Mouse (Mus musculus) MEL (cell line): ENCODE results near the gene Rsg1. TPM values are rescaled to one million over a fixed set of nuclear protein-coding genes. Genes with fewer than 3 reads are reported as not detected.

Source experiments
- DNase-seq: peaks from one replicate; pipeline ENCODE4 v3.0.0; 2011; ENCODE audit warnings: low read depth, low spot score
- H3K27ac ChIP-seq: 2 replicates; pipeline ENCODE4 v1.5.1; 2012; ENCODE audit warnings: low read depth, mild to moderate bottlenecking, control low read depth, low read length, moderate library complexity; ENCODE audit not compliant: control insufficient read depth
- H3K27me3 ChIP-seq, 2 experiments: fragments of 150-350 bp in 1 of 2; sonication (generic) in 1 of 2; 2 replicates each; pipeline ENCODE4 v1.6.1; 2012; ENCODE audit warnings: low read length in 2 of 2, mild to moderate bottlenecking in 2 of 2, improper control_type of control experiment in 1 of 2, moderate library complexity in 1 of 2; ENCODE audit not compliant: insufficient read depth in 2 of 2, control insufficient read depth in 1 of 2
- H3K36me3 ChIP-seq, 2 experiments: 2 replicates each; pipeline ENCODE4 v1.6.1; 2012 to 2014; ENCODE audit warnings: low read length in 2 of 2, improper control_type of control experiment in 1 of 2, inconsistent platforms in 1 of 2, mild to moderate bottlenecking in 1 of 2; ENCODE audit not compliant: insufficient read depth in 2 of 2, control insufficient read depth in 1 of 2
- H3K4me1 ChIP-seq, 2 experiments: fragments of 150-350 bp in 1 of 2; sonication (generic) in 1 of 2; 2 replicates each; pipeline ENCODE4 v1.6.1; 2012; ENCODE audit warnings: low read length in 2 of 2, improper control_type of control experiment in 1 of 2, mild to moderate bottlenecking in 1 of 2; ENCODE audit not compliant: insufficient read depth in 2 of 2, control insufficient read depth in 1 of 2
- H3K4me3 ChIP-seq, 2 experiments: fragments of 150-350 bp in 1 of 2; sonication (generic) in 1 of 2; 2 replicates each; pipeline ENCODE4 v1.5.1; 2012; ENCODE audit warnings: low read depth in 2 of 2, low read length in 2 of 2, mild to moderate bottlenecking in 2 of 2, moderate library complexity in 2 of 2, control low read depth in 1 of 2, improper control_type of control experiment in 1 of 2; ENCODE audit not compliant: control insufficient read depth in 1 of 2, insufficient read depth in 1 of 2
- H3K79me2 ChIP-seq: 2 replicates; pipeline ENCODE4 v1.6.1; 2012; ENCODE audit warnings: mild to moderate bottlenecking, low read length, moderate library complexity; ENCODE audit not compliant: control insufficient read depth, poor library complexity, insufficient read depth
- H3K9ac ChIP-seq: 2 replicates; pipeline ENCODE4 v1.6.1; 2012; ENCODE audit warnings: low read depth, mild to moderate bottlenecking, control low read depth, low read length, moderate library complexity; ENCODE audit not compliant: control insufficient read depth, poor library complexity, severe bottlenecking
- H3K9me3 ChIP-seq: fragments of 150-350 bp; sonication (generic); replicated peaks from 2 replicates; pipeline ENCODE4 v1.6.1; 2012; ENCODE audit warnings: mild to moderate bottlenecking, low read length, improper control_type of control experiment, moderate library complexity; ENCODE audit not compliant: insufficient read depth
- BHLHE40 ChIP-seq: IDR thresholded peaks from 2 replicates; pipeline ENCODE4 v1.6.1; 2012; ENCODE audit warnings: low read depth, mild to moderate bottlenecking, inconsistent platforms, low read length, improper control_type of control experiment, borderline replicate concordance
- CHD1 ChIP-seq: IDR thresholded peaks from 2 replicates; pipeline ENCODE4 v1.6.1; 2012; ENCODE audit warnings: low read depth, mild to moderate bottlenecking, inconsistent platforms, low read length, improper control_type of control experiment
- CTCF ChIP-seq, 3 experiments: IDR thresholded peaks in 2 of 3; conservative IDR thresholded peaks in 1 of 3; 2 replicates each; pipeline ENCODE4 v1.5.1; 2011 to 2012; ENCODE audit warnings: low read length in 3 of 3, low read depth in 2 of 3, mild to moderate bottlenecking in 2 of 3, improper control_type of control experiment in 1 of 3, inconsistent platforms in 1 of 3, mixed read lengths in 1 of 3, moderate library complexity in 1 of 3; ENCODE audit not compliant: control insufficient read depth in 1 of 3, insufficient read depth in 1 of 3, poor library complexity in 1 of 3, severe bottlenecking in 1 of 3
- E2F4 ChIP-seq: IDR thresholded peaks from 2 replicates; pipeline ENCODE4 v1.6.1; 2011; ENCODE audit warnings: low read depth, low read length, improper control_type of control experiment, borderline replicate concordance
- EP300 ChIP-seq, 2 experiments: IDR thresholded peaks; 2 replicates each; pipeline ENCODE4 v1.6.1; 2011; ENCODE audit warnings: improper control_type of control experiment in 2 of 2, low read length in 2 of 2, low read depth in 1 of 2, mild to moderate bottlenecking in 1 of 2
- ETS1 ChIP-seq: IDR thresholded peaks from 2 replicates; pipeline ENCODE4 v1.6.1; 2012; ENCODE audit warnings: low read depth, mild to moderate bottlenecking, inconsistent platforms, low read length, improper control_type of control experiment, moderate library complexity
- GABPA ChIP-seq: IDR thresholded peaks from 2 replicates; pipeline ENCODE4 v1.6.1; 2012; ENCODE audit warnings: low read depth, mild to moderate bottlenecking, inconsistent platforms, low read length, improper control_type of control experiment, moderate library complexity
- HCFC1 ChIP-seq: IDR thresholded peaks from 2 replicates; pipeline ENCODE4 v1.6.1; 2012; ENCODE audit warnings: low read depth, mild to moderate bottlenecking, inconsistent platforms, low read length, improper control_type of control experiment, moderate library complexity
- JUND ChIP-seq: IDR thresholded peaks from 2 replicates; pipeline ENCODE4 v1.6.1; 2011; ENCODE audit warnings: low read depth, mild to moderate bottlenecking, improper control_type of control experiment, low read length
- MAX ChIP-seq: IDR thresholded peaks from 2 replicates; pipeline ENCODE4 v1.6.1; 2011; ENCODE audit warnings: low read length, improper control_type of control experiment
- MAZ ChIP-seq: IDR thresholded peaks from 2 replicates; pipeline ENCODE4 v1.6.1; 2012; ENCODE audit warnings: low read depth, mild to moderate bottlenecking, inconsistent platforms, low read length, improper control_type of control experiment
- MXI1 ChIP-seq: IDR thresholded peaks from 2 replicates; pipeline ENCODE4 v1.6.1; 2011; ENCODE audit warnings: mild to moderate bottlenecking, low read depth, low read length, improper control_type of control experiment
- MYB ChIP-seq: IDR thresholded peaks from 2 replicates; pipeline ENCODE4 v1.6.1; 2011; ENCODE audit warnings: mild to moderate bottlenecking, low read depth, low read length, improper control_type of control experiment
- NRF1 ChIP-seq: IDR thresholded peaks from 2 replicates; pipeline ENCODE4 v1.6.1; 2014; ENCODE audit warnings: low read depth, mild to moderate bottlenecking, inconsistent platforms, low read length, improper control_type of control experiment, moderate library complexity; ENCODE audit not compliant: poor library complexity, insufficient read depth, severe bottlenecking
- POLR2A ChIP-seq, 2 experiments: IDR thresholded peaks; 2 replicates each; pipeline ENCODE4 v1.6.1; 2011 to 2012; ENCODE audit warnings: low read length in 2 of 2, mild to moderate bottlenecking in 2 of 2, control low read depth in 1 of 2, improper control_type of control experiment in 1 of 2, low read depth in 1 of 2, moderate library complexity in 1 of 2; ENCODE audit not compliant: control insufficient read depth in 1 of 2, insufficient read depth in 1 of 2, poor library complexity in 1 of 2
- POLR2AphosphoS5 ChIP-seq: IDR thresholded peaks from 2 replicates; pipeline ENCODE4 v1.6.1; 2012; ENCODE audit warnings: low read depth, borderline replicate concordance, mild to moderate bottlenecking, inconsistent platforms, low read length, moderate library complexity, mixed read lengths
- RAD21 ChIP-seq: IDR thresholded peaks from 2 replicates; pipeline ENCODE4 v1.6.1; 2011; ENCODE audit warnings: mild to moderate bottlenecking, low read depth, low read length, improper control_type of control experiment
- RCOR1 ChIP-seq: IDR thresholded peaks from 2 replicates; pipeline ENCODE4 v1.6.1; 2012; ENCODE audit warnings: low read depth, mild to moderate bottlenecking, inconsistent platforms, low read length, improper control_type of control experiment
- SIN3A ChIP-seq: IDR thresholded peaks from 2 replicates; pipeline ENCODE4 v1.6.1; 2012; ENCODE audit warnings: low read length, improper control_type of control experiment, inconsistent platforms
- SMC3 ChIP-seq: IDR thresholded peaks from 2 replicates; pipeline ENCODE4 v1.6.1; 2011; ENCODE audit warnings: low read depth, low read length, improper control_type of control experiment
- TAL1 ChIP-seq: IDR thresholded peaks from 2 replicates; pipeline ENCODE4 v1.6.1; 2012; ENCODE audit warnings: mild to moderate bottlenecking, inconsistent platforms, low read length, moderate library complexity, mixed read lengths
- TBP ChIP-seq: IDR thresholded peaks from 2 replicates; pipeline ENCODE4 v1.8.0; 2011; ENCODE audit warnings: low read depth, low read length, improper control_type of control experiment
- TCF12 ChIP-seq: IDR thresholded peaks from 2 replicates; pipeline ENCODE4 v1.6.1; 2014; ENCODE audit warnings: low read depth, mild to moderate bottlenecking, inconsistent platforms, low read length, improper control_type of control experiment, moderate library complexity
- USF1 ChIP-seq: IDR thresholded peaks from 2 replicates; pipeline ENCODE4 v1.6.1; 2014; ENCODE audit warnings: low read depth, mild to moderate bottlenecking, inconsistent platforms, low read length, improper control_type of control experiment, moderate library complexity
- USF2 ChIP-seq, 2 experiments: IDR thresholded peaks; 2 replicates each; pipeline ENCODE4 v1.6.1; 2011 to 2012; ENCODE audit warnings: improper control_type of control experiment in 2 of 2, low read length in 2 of 2, borderline replicate concordance in 1 of 2, inconsistent platforms in 1 of 2, low read depth in 1 of 2, mild to moderate bottlenecking in 1 of 2; ENCODE audit not compliant: insufficient read depth in 1 of 2
- ZC3H11A ChIP-seq: IDR thresholded peaks from 2 replicates; pipeline ENCODE4 v1.6.1; 2012; ENCODE audit warnings: low read depth, mild to moderate bottlenecking, inconsistent platforms, low read length, improper control_type of control experiment
- polyA plus RNA-seq, 2 experiments: library from polyadenylated mRNA; stranded (reverse) in 1 of 2; unstranded in 1 of 2; fragments of >175 nt in 1 of 2; fragments of >200 nt in 1 of 2; gene quantifications; 2 replicates each; pipeline versions ENCODE4 v1.2.1 to v1.2.4; 2012; ENCODE audit warnings: low replicate concordance in 2 of 2, low read depth in 1 of 2; ENCODE audit not compliant: insufficient read length in 2 of 2, insufficient read depth in 1 of 2, missing spikeins in 1 of 2
- total RNA-seq: library from RNA; depleted of rRNA; stranded (reverse); fragments of 300-350 nt; gene quantifications from 2 replicates; pipeline ENCODE4 v1.2.3, GENCODE M21; 2012

The Rsg1 gene
- total and polyA plus RNA-seq, 3 experiments: 4.8 to 5.8 TPM; not detected in 1

DNA sequence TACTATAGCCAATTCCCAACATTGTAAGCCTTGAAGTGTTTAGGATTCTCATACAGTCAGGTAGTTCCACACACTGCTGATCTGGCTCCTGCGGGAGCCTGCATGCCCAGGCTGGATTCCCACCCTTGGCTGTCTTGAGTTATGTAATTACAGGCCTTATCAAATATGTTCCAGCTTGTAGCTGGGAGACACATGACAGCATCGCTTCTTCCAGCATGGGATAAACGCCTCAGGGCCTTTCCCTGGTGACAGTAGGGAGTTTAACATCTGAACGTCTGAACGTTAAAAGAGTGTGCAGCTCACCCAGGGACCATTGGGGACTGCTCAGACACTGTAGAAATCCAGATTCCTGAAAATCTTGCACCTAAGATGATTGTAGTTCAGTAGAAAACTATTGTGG is 38.0 kb upstream of the Rsg1 start:
- no peaks in the 10 kb centered on the region for H3K79me2 ChIP-seq
- H3K9me3 ChIP-seq: no peaks in the 10 kb centered on the region
- DNase-seq: no peak
- H3K36me3 ChIP-seq: peaks cover 0 to 7% of the 10 kb centered on the region in 2 experiments; a peak in 2 of 4 replicates
- H3K27me3 ChIP-seq: no peaks in the 10 kb centered on the region
- no peak overlapping the region for H3K9ac ChIP-seq
- no peak overlapping the region for H3K27ac ChIP-seq
- no peak for TF ChIP-seq HCFC1
- no peak for TF ChIP-seq CTCF (IDR thresholded peaks at IDR 0.05 in 2 of 3, conservative IDR thresholded peaks at IDR 0.05 in 1 of 3; ENCODE audit: control insufficient read depth in 1 of 3, insufficient read depth in 1 of 3, low read depth in 2 of 3, low read length in 3 of 3, poor library complexity in 1 of 3, severe bottlenecking in 1 of 3)
- TF ChIP-seq ZC3H11A: no peak
- no peak for TF ChIP-seq E2F4
- no peak for TF ChIP-seq MXI1
- no peak for TF ChIP-seq CHD1
- no peak for TF ChIP-seq RCOR1
- no peak for TF ChIP-seq EP300 (IDR thresholded peaks at IDR 0.05; ENCODE audit: low read depth in 1 of 2, low read length in 2 of 2)
- no peak for TF ChIP-seq POLR2AphosphoS5
- no peak for TF ChIP-seq SMC3
- no peak for TF ChIP-seq NRF1
- no peaks in the 10 kb centered on the region for H3K4me1 ChIP-seq
- H3K4me3 ChIP-seq: no peak overlapping the region

- H3K79me2 ChIP-seq: no peaks in the 10 kb centered on the region; the same call in 1 of the 2 replicates
- peaks cover 0 to 4% of the 10 kb centered on the region in 2 experiments; a peak in 2 of 4 replicates for H3K36me3 ChIP-seq
- no peaks in the 10 kb centered on the region for H3K4me1 ChIP-seq
- H3K9me3 ChIP-seq: no peaks in the 10 kb centered on the region
- H3K4me3 ChIP-seq: no peak overlapping the region
- DNase-seq: no peak
- TF ChIP-seq SIN3A (no peak), USF1 (no peak), TCF12 (no peak), MYB (no peak), RCOR1 (no peak), USF2 (IDR thresholded peaks at IDR 0.05; ENCODE audit: borderline replicate concordance in 1 of 2, insufficient read depth in 1 of 2, low read depth in 1 of 2, low read length in 2 of 2) (no peak), TAL1 (no peak), BHLHE40 (no peak), NRF1 (no peak), POLR2A (IDR thresholded peaks at IDR 0.05; ENCODE audit: control insufficient read depth in 1 of 2, insufficient read depth in 1 of 2, low read depth in 1 of 2, low read length in 2 of 2, poor library complexity in 1 of 2) (no peak), POLR2AphosphoS5 (no peak), MAX (no peak), GABPA (no peak), RAD21 (no peak), E2F4 (no peak), ETS1 (no peak), TBP (no peak), SMC3 (no peak), JUND (no peak), MAZ (no peak)
- no peak overlapping the region for H3K9ac ChIP-seq
- no peak overlapping the region for H3K27ac ChIP-seq
- no peaks in the 10 kb centered on the region for H3K27me3 ChIP-seq
These were observed 37.4 kb upstream of the Rsg1 start for GRCm38 (mm10) chr4:141176328-141176838.
